Mouse (Mus musculus): Measurements from ENCODE around the gene Rrp9. TPM values are rescaled to one million over a fixed set of nuclear protein-coding genes. Genes with fewer than 3 reads are reported as not detected.

Rrp9 gene
- polyA plus RNA-seq, 1 experiment from 2014 or later: 40.2 TPM

GRCm38 (mm10) chr9:106450661-106451060 is 25.1 kb upstream of the Rrp9 start:
- no peaks in the 10 kb centered on the region for H3K36me3 ChIP-seq
- H3K27me3 ChIP-seq: no peaks in the 10 kb centered on the region
- H3K9me3 ChIP-seq: no peaks in the 10 kb centered on the region
- 7% methylated on average over 9 of the region's 9 CpGs for WGBS
- peaks cover 89% of the 10 kb centered on the region for H3K4me1 ChIP-seq
- no peak overlapping the region for H3K9ac ChIP-seq
- peak overlapping the region; percentile 19; the same call in 1 of the 2 replicates for H3K27ac ChIP-seq
- ATAC-seq (ENCODE audit: insufficient number of reproducible peaks, low FRiP score, low TSS enrichment, low read depth): no peak
- H3K4me3 ChIP-seq: no peak overlapping the region
- H3K4me2 ChIP-seq: peak overlapping the region; percentile 17

GRCm38 (mm10) chr9:106451298-106451697 is 24.5 kb upstream of the Rrp9 start:
- Histone ChIP-seq H3K4me3 (no peak overlapping the region), H3K4me2 (no peak overlapping the region; the same call in 1 of the 2 replicates), H3K9me3 (no peaks in the 10 kb centered on the region), H3K27me3 (no peaks in the 10 kb centered on the region), H3K36me3 (no peaks in the 10 kb centered on the region), H3K4me1 (peaks cover 89% of the 10 kb centered on the region), H3K9ac (no peak overlapping the region), H3K27ac (no peak overlapping the region)
- WGBS: 73% methylated on average over 11 of the region's 11 CpGs
- ATAC-seq (ENCODE audit: insufficient number of reproducible peaks, low FRiP score, low TSS enrichment, low read depth): no peak

- Histone ChIP-seq H3K9me3 (no peaks in the 10 kb centered on the region), H3K36me3 (no peaks in the 10 kb centered on the region), H3K27ac (no peak overlapping the region), H3K4me2 (no peak overlapping the region), H3K4me3 (no peak overlapping the region), H3K27me3 (no peaks in the 10 kb centered on the region), H3K9ac (no peak overlapping the region), H3K4me1 (peaks cover 89% of the 10 kb centered on the region)
- ATAC-seq (ENCODE audit: insufficient number of reproducible peaks, low FRiP score, low TSS enrichment, low read depth): no peak
- 48% methylated on average over 2 of the region's 2 CpGs for WGBS
These were observed 23.9 kb upstream of the Rrp9 start for GRCm38 (mm10) chr9:106451899-106452298.

DNA sequence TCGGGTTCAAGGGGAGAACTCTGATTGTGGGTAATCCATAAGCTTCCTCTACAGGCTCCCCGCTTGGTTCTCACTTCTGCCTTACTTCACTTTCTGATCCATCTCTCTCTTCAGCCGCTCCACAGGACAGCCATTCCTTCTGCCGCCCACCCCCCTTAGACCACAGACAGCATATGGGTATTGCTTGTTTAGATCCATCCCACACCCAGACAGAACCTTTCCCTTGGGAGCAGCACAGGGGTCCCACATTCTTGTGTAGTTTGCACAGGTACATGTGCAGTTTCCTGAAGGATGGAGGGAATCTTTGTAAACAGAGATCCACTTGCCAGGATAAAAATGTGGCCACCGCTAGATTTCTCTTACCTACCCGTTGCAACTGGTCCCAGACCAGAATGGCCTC is 23.4 kb upstream of the Rrp9 start:
- WGBS: 34% methylated on average over 6 of the region's 6 CpGs
- no peaks in the 10 kb centered on the region for H3K9me3 ChIP-seq
- H3K4me1 ChIP-seq: peaks cover 90% of the 10 kb centered on the region
- peak overlapping the region; percentile 94; the same call in 1 of the 2 replicates for H3K4me2 ChIP-seq
- H3K4me3 ChIP-seq: 0 out of 2 replicates have a peak overlapping the region, but pooled peaks have one; percentile 72
- 0 out of 2 replicates have a peak, but pooled peaks cover 2% of the 10 kb centered on the region for H3K36me3 ChIP-seq
- H3K27ac ChIP-seq: no peak overlapping the region
- no peak overlapping the region for H3K9ac ChIP-seq
- H3K27me3 ChIP-seq: no peaks in the 10 kb centered on the region
- ATAC-seq (ENCODE audit: insufficient number of reproducible peaks, low FRiP score, low TSS enrichment, low read depth): no peak

DNA sequence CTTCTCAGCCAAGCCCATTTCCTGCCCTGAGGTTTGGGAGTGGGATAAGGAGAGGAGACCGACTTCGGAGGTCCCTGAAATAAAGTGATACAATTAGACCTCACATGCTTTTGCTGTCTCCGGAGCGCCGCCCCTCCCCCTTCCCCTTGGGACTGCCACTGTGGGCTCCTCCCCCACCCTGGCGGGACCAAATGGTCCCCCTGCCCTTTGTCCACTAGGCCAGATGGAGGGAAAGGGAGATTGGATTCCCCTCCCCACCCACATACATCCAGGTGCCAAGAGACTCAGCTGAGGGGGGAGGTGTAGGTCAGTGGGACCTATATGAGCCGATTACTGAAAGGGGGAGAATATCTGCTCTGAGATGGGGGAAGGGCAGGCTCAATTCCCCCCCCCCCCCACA is 22.9 kb upstream of the Rrp9 start:
- Histone ChIP-seq H3K9me3 (no peaks in the 10 kb centered on the region), H3K36me3 (0 out of 2 replicates have a peak, but pooled peaks cover 2% of the 10 kb centered on the region), H3K4me1 (peaks cover 90% of the 10 kb centered on the region), H3K4me2 (peak overlapping the region; percentile 94), H3K27me3 (no peaks in the 10 kb centered on the region), H3K4me3 (peak overlapping the region; percentile 72), H3K27ac (peak overlapping the region; percentile 89; the same call in 1 of the 2 replicates), H3K9ac (no peak overlapping the region)
- ATAC-seq (ENCODE audit: insufficient number of reproducible peaks, low FRiP score, low TSS enrichment, low read depth): no peak
- 4% methylated on average over 7 of the region's 7 CpGs for WGBS

GRCm38 (mm10) chr9:106453271-106454070 is 22.3 kb upstream of the Rrp9 start, which contains the start of gene Pcbp4:
TSS of gene Pcbp4 (plus strand) at chr9:106453291.
- 1% methylated on average over 30 of the region's 74 CpGs for WGBS
- peak within 1 kb of the TSS; percentile 94 for H3K4me2 ChIP-seq
- peak; percentile 69 for ATAC-seq (ENCODE audit: insufficient number of reproducible peaks, low FRiP score, low TSS enrichment, low read depth)

DNA sequence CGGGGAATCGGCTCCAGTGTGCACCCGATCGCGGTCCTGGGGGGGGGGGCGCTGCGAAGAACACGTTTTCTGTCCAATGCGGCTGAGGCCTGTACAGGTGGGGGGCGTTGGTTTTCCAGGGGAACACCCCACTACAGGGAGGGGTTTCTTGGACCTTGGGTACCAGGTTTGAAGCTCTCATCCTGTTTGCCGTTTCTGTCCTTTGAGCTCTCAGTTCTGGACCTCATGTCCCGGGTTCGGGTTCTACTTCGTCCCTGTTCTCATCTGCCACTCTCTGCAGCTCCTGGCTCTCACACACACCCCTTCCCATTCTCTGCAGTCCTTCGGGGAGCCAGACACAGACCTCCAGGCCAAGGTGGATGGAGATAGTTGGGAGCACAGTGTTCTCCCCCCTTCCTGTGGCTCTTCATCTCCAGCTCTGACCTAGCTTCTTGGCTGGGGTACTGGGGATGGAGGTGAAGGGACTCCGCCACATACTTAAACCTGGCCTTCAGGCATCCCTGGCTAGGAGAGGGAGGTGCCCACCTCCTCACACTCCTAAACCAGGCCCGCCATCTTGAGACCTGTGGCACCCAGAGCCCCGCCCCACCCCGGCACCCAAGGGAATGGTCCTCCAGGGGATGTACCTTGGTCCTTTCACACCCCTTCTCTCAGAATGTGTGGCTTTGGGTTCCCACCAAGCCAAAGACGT is 21.5 kb upstream of the Rrp9 start:
- Histone ChIP-seq H3K27me3 (no peaks in the 10 kb centered on the region), H3K9ac (peak overlapping the region; percentile 67), H3K36me3 (0 out of 2 replicates have a peak, but pooled peaks cover 3% of the 10 kb centered on the region), H3K4me1 (peaks cover 85% of the 10 kb centered on the region), H3K27ac (peak overlapping the region; percentile 89), H3K4me2 (peak overlapping the region; percentile 94), H3K4me3 (peak overlapping the region; percentile 72), H3K9me3 (no peaks in the 10 kb centered on the region)
- under 1% methylated on average over 20 of the region's 20 CpGs for WGBS
- peak; percentile 9; the same call in 1 of the 2 replicates for ATAC-seq (ENCODE audit: insufficient number of reproducible peaks, low FRiP score, low TSS enrichment, low read depth)

More at GRCm38 (mm10) chr9:106453271-106454070, 22.3 kb upstream of the Rrp9 start, which contains the start of gene Pcbp4:
- Histone ChIP-seq H3K9me3 (no peaks in the 10 kb centered on the region), H3K9ac (peak within 1 kb of the TSS; percentile 67), H3K27ac (peak within 1 kb of the TSS; percentile 89), H3K36me3 (0 out of 2 replicates have a peak, but pooled peaks cover 2% of the 10 kb centered on the region), H3K4me1 (peaks cover 89% of the 10 kb centered on the region), H3K4me3 (peak within 1 kb of the TSS; percentile 72), H3K27me3 (no peaks in the 10 kb centered on the region)

DNA sequence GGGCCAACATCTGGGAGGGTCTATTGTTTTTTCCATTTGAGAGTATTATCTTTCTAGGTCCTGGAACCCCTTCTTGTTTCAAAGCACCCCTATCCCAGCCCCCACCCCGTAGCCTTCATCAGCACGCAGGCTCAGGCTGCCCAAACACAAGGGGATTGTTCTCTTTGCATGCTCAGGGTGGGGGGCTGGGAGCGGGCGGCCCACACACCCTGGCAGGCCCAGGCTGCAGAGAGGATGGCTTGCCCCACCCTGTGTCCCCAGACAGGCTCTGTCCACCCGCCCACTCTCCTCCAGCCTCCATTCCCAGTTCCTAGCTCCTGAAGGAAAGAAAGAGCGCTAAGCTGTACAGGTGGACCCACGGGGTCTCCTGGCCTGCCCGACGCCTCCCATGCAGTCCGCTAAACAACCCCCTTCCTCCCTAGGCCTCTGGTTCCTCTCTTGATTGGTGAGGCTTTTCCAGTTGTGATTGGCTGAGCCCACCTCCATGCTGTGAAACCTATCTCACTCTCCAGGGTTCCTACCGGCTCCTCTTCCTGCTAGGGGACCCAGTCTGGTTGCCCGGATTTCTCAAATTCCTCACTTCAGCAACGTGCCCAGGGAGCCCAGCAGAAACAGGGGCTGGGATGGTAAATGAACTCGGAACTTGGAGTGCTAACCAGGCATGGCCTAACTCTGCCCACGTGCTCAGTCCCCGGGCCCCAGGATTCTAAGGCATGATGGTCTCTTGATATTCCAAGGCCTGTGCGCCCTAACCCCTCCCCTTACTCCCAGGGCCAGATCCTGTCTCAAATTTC is 20.7 kb upstream of the Rrp9 start:
- ATAC-seq (ENCODE audit: insufficient number of reproducible peaks, low FRiP score, low TSS enrichment, low read depth): no peak
- WGBS: 5% methylated on average over 17 of the region's 17 CpGs
- Histone ChIP-seq H3K9me3 (no peaks in the 10 kb centered on the region), H3K27ac (peak overlapping the region; percentile 89), H3K9ac (peak overlapping the region; percentile 67), H3K4me3 (peak overlapping the region; percentile 72), H3K36me3 (peaks cover 8% of the 10 kb centered on the region; the same call in 1 of the 2 replicates), H3K4me1 (peaks cover 82% of the 10 kb centered on the region), H3K4me2 (peak overlapping the region; percentile 94), H3K27me3 (no peaks in the 10 kb centered on the region)

DNA sequence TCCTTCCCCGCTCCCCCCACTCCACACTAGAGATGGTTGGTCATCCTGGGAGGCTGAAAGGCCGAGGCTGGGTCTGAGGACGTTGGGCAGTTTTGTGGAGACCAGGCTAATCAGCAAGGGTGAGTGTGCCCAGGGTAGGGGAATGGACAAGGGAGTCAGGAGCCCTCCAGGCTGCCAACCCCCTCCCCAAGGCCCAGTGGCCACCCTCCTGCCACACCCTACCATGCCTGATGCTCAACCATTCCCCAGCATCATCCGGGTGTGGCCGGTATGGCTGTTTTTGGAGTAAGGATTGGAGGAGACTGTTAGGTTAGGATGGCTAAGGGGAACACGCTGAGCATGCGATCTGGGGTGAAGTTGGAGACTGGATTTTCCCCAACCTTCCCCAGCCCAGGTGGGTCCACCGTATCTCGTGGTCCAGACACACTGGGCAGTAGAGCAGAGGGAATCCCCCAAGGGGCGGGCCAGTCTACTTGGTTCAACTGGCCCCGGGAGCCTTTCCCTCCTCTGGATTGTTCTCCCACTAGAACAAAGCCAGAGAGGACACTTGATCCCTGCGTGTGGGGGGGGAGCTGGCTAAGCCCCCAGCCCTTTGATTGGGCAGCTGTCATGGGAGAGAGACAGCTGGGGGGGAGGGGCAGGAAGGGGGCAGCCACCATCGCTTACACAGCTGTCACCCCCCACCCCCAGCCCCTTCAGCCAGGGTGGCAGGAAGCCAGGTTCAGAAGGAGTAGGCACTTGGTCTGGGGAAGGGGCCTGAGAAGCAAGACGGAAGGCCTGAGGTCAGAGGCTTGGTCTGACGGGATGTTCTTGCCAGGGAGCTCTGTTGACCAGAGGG is 19.2 kb upstream of the Rrp9 start:
- H3K4me3 ChIP-seq: peak overlapping the region; percentile 2; the same call in 1 of the 2 replicates
- no peaks in the 10 kb centered on the region for H3K27me3 ChIP-seq
- no peak overlapping the region for H3K9ac ChIP-seq
- H3K4me2 ChIP-seq: peak overlapping the region; percentile 94; the same call in 1 of the 2 replicates
- H3K9me3 ChIP-seq: no peaks in the 10 kb centered on the region
- H3K36me3 ChIP-seq: peaks cover 20% of the 10 kb centered on the region
- peak overlapping the region; percentile 89 for H3K27ac ChIP-seq
- 42% methylated on average over 15 of the region's 15 CpGs for WGBS
- no peak for ATAC-seq (ENCODE audit: insufficient number of reproducible peaks, low FRiP score, low TSS enrichment, low read depth)
- H3K4me1 ChIP-seq: peaks cover 70% of the 10 kb centered on the region

- H3K4me2 ChIP-seq: peak overlapping the region; percentile 94; the same call in 1 of the 2 replicates
- no peaks in the 10 kb centered on the region for H3K9me3 ChIP-seq
- H3K4me3 ChIP-seq: 0 out of 2 replicates have a peak overlapping the region, but pooled peaks have one; percentile 2
- H3K27me3 ChIP-seq: no peaks in the 10 kb centered on the region
- peaks cover 26% of the 10 kb centered on the region for H3K36me3 ChIP-seq
- ATAC-seq (ENCODE audit: insufficient number of reproducible peaks, low FRiP score, low TSS enrichment, low read depth): no peak
- H3K4me1 ChIP-seq: peaks cover 64% of the 10 kb centered on the region
- H3K27ac ChIP-seq: peak overlapping the region; percentile 38; the same call in 1 of the 2 replicates
- WGBS: 50% methylated on average over 9 of the region's 9 CpGs
- H3K9ac ChIP-seq: no peak overlapping the region
These were observed 18.6 kb upstream of the Rrp9 start for GRCm38 (mm10) chr9:106457163-106457559.
